Mouse (Mus musculus) spleen, embryonic (tissue): ENCODE data around the gene 2010111I01Rik.
"Not testable (repeated sequence)": the region's sequence is repeated elsewhere in the genome, so short reads cannot be mapped to it uniquely, and the experiment has no call there.

Source experiments
- CTCF ChIA-PET: fragments of 350-600 bp; sonication (Branson Sonifier 250); formaldehyde crosslinking; loops from one replicate; lab custom pipeline; 2022; lab: Charles Lee

Gene 2010111I01Rik

GRCm38 (mm10) chr13:62964640-62965311 is at the start of gene 2010111I01Rik:
Gene 2010111I01Rik (plus strand): TSS chr13:62964893.
- CTCF ChIA-PET, result interaction anchor here (0.6 kb wide), 1 partner anchor 151 kb away, joined by 3 read pairs; no protein-coding TSS in a partner anchor

- CTCF ChIA-PET, result no interaction called here
Observed at GRCm38 (mm10) chr13:62916675-62917074, 48.0 kb upstream of the 2010111I01Rik start.

- CTCF ChIA-PET, result no interaction called here
Observed at GRCm38 (mm10) chr13:62917416-62918110, 47.1 kb upstream of the 2010111I01Rik start.

- CTCF ChIA-PET, result interaction anchor here (0.7 to 1.6 kb wide), 4 partner anchors 10 to 438 kb away, joined by 3 to 7 read pairs (median 4); no protein-coding TSS in a partner anchor
Observed at GRCm38 (mm10) chr13:62919647-62920341, 44.9 kb upstream of the 2010111I01Rik start.

- CTCF ChIA-PET, result interaction anchor here (0.7 kb wide), 1 partner anchor 463 kb away, joined by 6 read pairs; no protein-coding TSS in a partner anchor
Observed at GRCm38 (mm10) chr13:62922645-62923044, 42.0 kb upstream of the 2010111I01Rik start.

- CTCF ChIA-PET, result no interaction called here
Observed at GRCm38 (mm10) chr13:62923182-62923581, 41.5 kb upstream of the 2010111I01Rik start.

- CTCF ChIA-PET, result interaction anchor here (0.5 to 0.7 kb wide), 5 partner anchors 120 to 1003 kb away, joined by 3 to 9 read pairs (median 6); no protein-coding TSS in a partner anchor
Observed at GRCm38 (mm10) chr13:62926479-62926878, 38.2 kb upstream of the 2010111I01Rik start.

- CTCF ChIA-PET, result no interaction called here
Observed at GRCm38 (mm10) chr13:62927470-62927869, 37.2 kb upstream of the 2010111I01Rik start.

GRCm38 (mm10) chr13:62929144-62929543 is 35.5 kb upstream of the 2010111I01Rik start:
- CTCF ChIA-PET, result not testable (repeated sequence)

- CTCF ChIA-PET, result interaction anchor here (0.6 kb wide), 1 partner anchor 10 kb away, joined by 5 read pairs; no protein-coding TSS in a partner anchor
Observed at GRCm38 (mm10) chr13:62929766-62930389, 34.8 kb upstream of the 2010111I01Rik start.

GRCm38 (mm10) chr13:62932452-62932851 is 32.2 kb upstream of the 2010111I01Rik start:
- CTCF ChIA-PET, result no interaction called here

GRCm38 (mm10) chr13:62939371-62939770 is 25.3 kb upstream of the 2010111I01Rik start:
- CTCF ChIA-PET, result no interaction called here

- CTCF ChIA-PET, result no interaction called here
Observed at GRCm38 (mm10) chr13:62939797-62940196, 24.9 kb upstream of the 2010111I01Rik start.

GRCm38 (mm10) chr13:62940721-62941120 is 24.0 kb upstream of the 2010111I01Rik start:
- CTCF ChIA-PET, result no interaction called here

GRCm38 (mm10) chr13:62941341-62942005 is 23.2 kb upstream of the 2010111I01Rik start:
- CTCF ChIA-PET, result no interaction called here

- CTCF ChIA-PET, result interaction anchor here (0.6 kb wide), 1 partner anchor 14 kb away, joined by 3 read pairs; no protein-coding TSS in a partner anchor
Observed at GRCm38 (mm10) chr13:62943274-62943830, 21.3 kb upstream of the 2010111I01Rik start.

GRCm38 (mm10) chr13:62944109-62944508 is 20.6 kb upstream of the 2010111I01Rik start:
- CTCF ChIA-PET, result no interaction called here

- CTCF ChIA-PET, result no interaction called here
Observed at GRCm38 (mm10) chr13:62949560-62950188, 15.0 kb upstream of the 2010111I01Rik start.

- CTCF ChIA-PET, result no interaction called here
Observed at GRCm38 (mm10) chr13:62951606-62952005, 13.1 kb upstream of the 2010111I01Rik start.

GRCm38 (mm10) chr13:62952047-62952446 is 12.6 kb upstream of the 2010111I01Rik start:
- CTCF ChIA-PET, result no interaction called here
